Mouse (Mus musculus): ENCODE data around the gene Gdf11. TPM values are rescaled to one million over a fixed set of nuclear protein-coding genes. Genes with fewer than 3 reads are reported as not detected.

Gdf11 gene
- polyA plus RNA-seq, 1 experiment from 2014 or later: 6.3 TPM

GRCm38 (mm10) chr10:128904812-128905211 lies 13.3 kb upstream of the Gdf11 start:
- no peaks in the 10 kb centered on the region; the same call in 1 of the 2 replicates for H3K27me3 ChIP-seq (replicated peaks; ENCODE audit: control insufficient read depth, insufficient read depth, low read length)
- H3K4me3 ChIP-seq (ENCODE audit: low read depth, low read length): no peak overlapping the region
- no peak for ATAC-seq
- 76% methylated on average over 5 of the region's 5 CpGs for WGBS
- no peaks in the 10 kb centered on the region for H3K36me3 ChIP-seq (ENCODE audit: control insufficient read depth, insufficient read depth, low read length)
- no peaks in the 10 kb centered on the region for H3K4me1 ChIP-seq (ENCODE audit: control insufficient read depth, insufficient read depth, low read length)
- H3K4me2 ChIP-seq (ENCODE audit: low read length): no peak overlapping the region
- DNase-seq (ENCODE audit: low spot score): no peak
- no peak overlapping the region for H3K9ac ChIP-seq (ENCODE audit: low read length)
- H3K27ac ChIP-seq (ENCODE audit: low read depth, low read length): no peak overlapping the region
- H3K9me3 ChIP-seq (replicated peaks; ENCODE audit: control insufficient read depth, low read length): no peaks in the 10 kb centered on the region

DNA sequence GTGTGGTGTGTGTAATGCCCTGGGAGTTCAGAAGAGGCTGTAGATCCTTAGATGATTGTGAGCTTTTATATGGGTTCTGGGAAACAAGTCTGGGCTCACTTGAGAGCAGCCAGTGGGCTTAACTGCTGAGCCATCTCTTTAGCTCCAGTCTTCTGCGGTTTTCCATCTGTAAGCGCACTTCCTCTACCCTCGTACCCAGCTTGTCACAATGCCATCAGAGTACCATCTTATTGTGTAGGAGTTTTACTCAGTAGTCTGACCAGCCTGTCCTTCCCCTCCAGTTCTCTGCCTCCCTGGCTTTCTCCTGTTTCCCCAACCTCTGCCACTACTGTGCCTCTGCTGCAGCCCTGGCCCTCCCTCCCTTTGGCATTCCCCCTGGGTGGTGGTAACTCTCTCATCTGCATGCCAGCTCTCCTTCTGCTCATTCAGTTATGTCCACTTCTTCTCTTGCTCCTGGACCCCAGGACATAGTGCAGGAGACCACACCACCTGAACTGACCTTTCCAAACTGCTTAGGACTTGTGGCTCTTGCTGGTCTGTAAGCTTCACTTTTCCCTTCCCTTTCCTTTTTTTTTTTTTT lies 11.0 kb upstream of the Gdf11 start:
- Histone ChIP-seq H3K4me3 (ENCODE audit: low read depth, low read length) (no peak overlapping the region), H3K4me1 (ENCODE audit: control insufficient read depth, insufficient read depth, low read length) (no peaks in the 10 kb centered on the region), H3K36me3 (ENCODE audit: control insufficient read depth, insufficient read depth, low read length) (no peaks in the 10 kb centered on the region), H3K9me3 (replicated peaks; ENCODE audit: control insufficient read depth, low read length) (no peaks in the 10 kb centered on the region), H3K4me2 (ENCODE audit: low read length) (no peak overlapping the region), H3K27ac (ENCODE audit: low read depth, low read length) (no peak overlapping the region), H3K9ac (ENCODE audit: low read length) (no peak overlapping the region), H3K27me3 (replicated peaks; ENCODE audit: control insufficient read depth, insufficient read depth, low read length) (no peaks in the 10 kb centered on the region)
- ATAC-seq: no peak
- DNase-seq (ENCODE audit: low spot score): no peak
- WGBS: 84% methylated on average over 3 of the region's 3 CpGs

DNA sequence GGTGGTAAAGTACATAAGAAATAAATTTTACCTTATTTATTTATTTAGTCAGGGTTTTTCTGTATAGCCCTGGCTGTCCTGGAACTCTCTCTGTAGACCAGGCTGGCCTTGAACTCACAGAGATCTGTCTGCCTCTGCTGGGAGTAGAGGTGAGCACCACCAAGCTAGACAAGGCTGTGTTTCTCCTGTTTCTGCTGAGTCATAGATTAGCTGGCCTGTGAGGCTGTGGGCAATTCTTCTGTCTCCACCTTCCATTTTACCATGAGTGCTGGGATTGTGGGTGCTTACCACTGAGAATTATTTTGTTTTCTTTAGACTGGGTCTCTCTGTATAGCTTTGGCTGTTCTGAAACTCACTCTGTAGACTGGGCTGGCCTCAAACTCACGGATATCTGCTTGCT lies 9.9 kb upstream of the Gdf11 start:
- H3K9ac ChIP-seq (ENCODE audit: low read length): no peak overlapping the region
- H3K4me1 ChIP-seq (ENCODE audit: control insufficient read depth, insufficient read depth, low read length): peaks cover under 1% of the 10 kb centered on the region; the same call in 1 of the 2 replicates
- 81% methylated on average over 1 of the region's 1 CpGs for whole genome bisulfite sequencing
- no peaks in the 10 kb centered on the region for H3K9me3 ChIP-seq (replicated peaks; ENCODE audit: control insufficient read depth, low read length)
- no peak for DNase-seq (ENCODE audit: low spot score)
- no peak overlapping the region for H3K4me2 ChIP-seq (ENCODE audit: low read length)
- no peaks in the 10 kb centered on the region for H3K36me3 ChIP-seq (ENCODE audit: control insufficient read depth, insufficient read depth, low read length)
- no peak overlapping the region for H3K27ac ChIP-seq (ENCODE audit: low read depth, low read length)
- ATAC-seq: no peak
- no peak overlapping the region for H3K4me3 ChIP-seq (ENCODE audit: low read depth, low read length)
- H3K27me3 ChIP-seq (replicated peaks; ENCODE audit: control insufficient read depth, insufficient read depth, low read length): no peaks in the 10 kb centered on the region

- Histone ChIP-seq H3K36me3 (ENCODE audit: control insufficient read depth, insufficient read depth, low read length) (no peaks in the 10 kb centered on the region), H3K4me1 (ENCODE audit: control insufficient read depth, insufficient read depth, low read length) (peaks cover 3% of the 10 kb centered on the region; the same call in 1 of the 2 replicates), H3K27me3 (replicated peaks; ENCODE audit: control insufficient read depth, insufficient read depth, low read length) (peaks cover 4% of the 10 kb centered on the region), H3K4me2 (ENCODE audit: low read length) (no peak within 1 kb of the TSS), H3K4me3 (ENCODE audit: low read depth, low read length) (no peak within 1 kb of the TSS), H3K9ac (ENCODE audit: low read length) (no peak within 1 kb of the TSS), H3K27ac (ENCODE audit: low read depth, low read length) (no peak within 1 kb of the TSS), H3K9me3 (replicated peaks; ENCODE audit: control insufficient read depth, low read length) (no peaks in the 10 kb centered on the region)
- DNase-seq (ENCODE audit: low spot score) (no peak), ATAC-seq (no peak)
- WGBS: 80% methylated on average over 3 of the region's 3 CpGs
Measured at GRCm38 (mm10) chr10:128900698-128901097, 9.2 kb upstream of the Gdf11 start, which contains the start of gene Cd63. TSS of gene Cd63 (plus strand) at chr10:128900989.

GRCm38 (mm10) chr10:128899759-128900490 lies 8.4 kb upstream of the Gdf11 start:
- Histone ChIP-seq H3K27ac (ENCODE audit: low read depth, low read length) (no peak overlapping the region), H3K9ac (ENCODE audit: low read length) (no peak overlapping the region), H3K9me3 (replicated peaks; ENCODE audit: control insufficient read depth, low read length) (no peaks in the 10 kb centered on the region), H3K4me3 (ENCODE audit: low read depth, low read length) (no peak overlapping the region), H3K36me3 (ENCODE audit: control insufficient read depth, insufficient read depth, low read length) (no peaks in the 10 kb centered on the region), H3K27me3 (replicated peaks; ENCODE audit: control insufficient read depth, insufficient read depth, low read length) (peaks cover 6% of the 10 kb centered on the region), H3K4me1 (ENCODE audit: control insufficient read depth, insufficient read depth, low read length) (peaks cover 3% of the 10 kb centered on the region; the same call in 1 of the 2 replicates), H3K4me2 (ENCODE audit: low read length) (no peak overlapping the region)
- no peak for DNase-seq (ENCODE audit: low spot score)
- no peak for ATAC-seq
- WGBS: 80% methylated on average over 6 of the region's 6 CpGs

GRCm38 (mm10) chr10:128897501-128897900 lies 6.0 kb upstream of the Gdf11 start:
- peak; percentile 79 for DNase-seq (ENCODE audit: low spot score)
- peak; percentile 32; the same call in 1 of the 2 replicates for ATAC-seq
- WGBS: 13% methylated on average over 1 of the region's 1 CpGs
- Histone ChIP-seq H3K27me3 (replicated peaks; ENCODE audit: control insufficient read depth, insufficient read depth, low read length) (peaks cover 6% of the 10 kb centered on the region), H3K4me3 (ENCODE audit: low read depth, low read length) (no peak overlapping the region), H3K36me3 (ENCODE audit: control insufficient read depth, insufficient read depth, low read length) (no peaks in the 10 kb centered on the region), H3K4me2 (ENCODE audit: low read length) (no peak overlapping the region), H3K27ac (ENCODE audit: low read depth, low read length) (peak overlapping the region; percentile 1; the same call in 1 of the 2 replicates), H3K9me3 (replicated peaks; ENCODE audit: control insufficient read depth, low read length) (no peaks in the 10 kb centered on the region), H3K4me1 (ENCODE audit: control insufficient read depth, insufficient read depth, low read length) (peaks cover 8% of the 10 kb centered on the region; the same call in 1 of the 2 replicates), H3K9ac (ENCODE audit: low read length) (no peak overlapping the region)

- Histone ChIP-seq H3K36me3 (ENCODE audit: control insufficient read depth, insufficient read depth, low read length) (no peaks in the 10 kb centered on the region), H3K4me1 (ENCODE audit: control insufficient read depth, insufficient read depth, low read length) (peaks cover 8% of the 10 kb centered on the region; the same call in 1 of the 2 replicates), H3K9me3 (replicated peaks; ENCODE audit: control insufficient read depth, low read length) (no peaks in the 10 kb centered on the region), H3K9ac (ENCODE audit: low read length) (no peak overlapping the region), H3K4me2 (ENCODE audit: low read length) (no peak overlapping the region), H3K27me3 (replicated peaks; ENCODE audit: control insufficient read depth, insufficient read depth, low read length) (peaks cover 6% of the 10 kb centered on the region), H3K4me3 (ENCODE audit: low read depth, low read length) (no peak overlapping the region), H3K27ac (ENCODE audit: low read depth, low read length) (no peak overlapping the region)
- WGBS: 36% methylated on average over 1 of the region's 1 CpGs
- ATAC-seq (no peak), DNase-seq (ENCODE audit: low spot score) (no peak)
Measured at GRCm38 (mm10) chr10:128896807-128897206, 5.3 kb upstream of the Gdf11 start.

DNA sequence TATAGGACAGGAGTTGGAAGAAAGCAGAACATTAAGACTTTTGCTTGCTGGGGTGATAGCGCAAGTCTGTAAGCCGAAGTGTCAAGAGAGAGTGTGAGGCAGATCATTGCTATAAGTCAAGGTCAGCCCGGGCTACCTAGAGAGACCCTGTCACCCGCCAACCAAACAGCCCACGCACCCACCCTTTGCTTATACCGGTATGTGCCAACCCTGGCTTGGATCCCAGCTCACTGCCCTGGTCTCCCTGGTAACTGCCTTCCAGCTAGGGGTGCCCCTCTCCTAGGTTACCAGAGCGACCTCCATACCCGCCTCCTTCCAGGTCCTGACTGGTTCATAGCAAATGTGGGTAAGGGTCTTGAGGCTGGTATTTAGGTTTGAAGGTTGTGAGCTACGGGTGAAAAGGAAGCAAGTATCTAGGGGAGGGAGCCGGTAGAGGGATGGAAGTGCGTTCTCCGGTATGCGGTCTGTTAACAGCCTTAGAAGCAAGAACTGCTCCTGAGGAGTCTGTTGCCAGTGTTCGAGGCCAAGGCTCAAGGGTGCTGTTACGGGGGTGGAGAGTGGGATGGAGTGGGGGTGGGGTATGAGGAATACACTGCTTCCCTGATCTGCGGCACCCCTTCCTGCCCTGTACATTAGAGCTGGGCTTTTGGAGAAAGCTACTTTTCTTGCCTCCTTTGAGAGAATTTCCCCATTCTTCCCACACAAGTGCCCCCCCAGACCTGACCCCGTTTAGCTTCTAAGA lies 4.6 kb upstream of the Gdf11 start:
- H3K27me3 ChIP-seq (replicated peaks; ENCODE audit: control insufficient read depth, insufficient read depth, low read length): peaks cover 6% of the 10 kb centered on the region
- no peaks in the 10 kb centered on the region for H3K9me3 ChIP-seq (replicated peaks; ENCODE audit: control insufficient read depth, low read length)
- no peak overlapping the region for H3K4me3 ChIP-seq (ENCODE audit: low read depth, low read length)
- peaks cover 8% of the 10 kb centered on the region; the same call in 1 of the 2 replicates for H3K4me1 ChIP-seq (ENCODE audit: control insufficient read depth, insufficient read depth, low read length)
- ATAC-seq (0 out of 2 replicates have a peak, but pooled peaks have one; percentile 11), DNase-seq (ENCODE audit: low spot score) (peak; percentile 68)
- H3K4me2 ChIP-seq (ENCODE audit: low read length): peak overlapping the region; percentile 32
- no peak overlapping the region for H3K27ac ChIP-seq (ENCODE audit: low read depth, low read length)
- 0 out of 2 replicates have a peak overlapping the region, but pooled peaks have one; percentile 4 for H3K9ac ChIP-seq (ENCODE audit: low read length)
- no peaks in the 10 kb centered on the region for H3K36me3 ChIP-seq (ENCODE audit: control insufficient read depth, insufficient read depth, low read length)
- WGBS: 3% methylated on average over 17 of the region's 17 CpGs
